Mouse (Mus musculus) spleen, adult 2 months (tissue): Measurements from ENCODE around the gene Sema4b. TPM values are rescaled to one million over a fixed set of nuclear protein-coding genes. Genes with fewer than 3 reads are reported as not detected.

Source experiments
- DNase-seq, 2 experiments: peaks; one replicate each; pipeline versions ENCODE4 v3.0.0 to v3.0.0-alpha.2; 2012 to 2021; ENCODE audit warnings: low spot score in 2 of 2, low read depth in 1 of 2
- H3K27ac ChIP-seq: fragments of 200-500 bp; 2 replicates; pipeline ENCODE4 v1.5.1; 2012; ENCODE audit warnings: low read length, inconsistent platforms; ENCODE audit not compliant: insufficient read depth
- H3K27me3 ChIP-seq: fragments of 200-500 bp; 2 replicates; pipeline ENCODE4 v1.6.1; 2012; ENCODE audit warnings: mild to moderate bottlenecking, moderate library complexity, low read length, inconsistent platforms; ENCODE audit not compliant: control insufficient read depth, insufficient read depth
- H3K36me3 ChIP-seq: fragments of 200-500 bp; 2 replicates; pipeline ENCODE4 v1.6.1; 2012; ENCODE audit warnings: mild to moderate bottlenecking, low read length, inconsistent platforms; ENCODE audit not compliant: control insufficient read depth, insufficient read depth
- H3K4me1 ChIP-seq: fragments of 200-500 bp; 2 replicates; pipeline ENCODE4 v1.6.1; 2011; ENCODE audit warnings: inconsistent platforms; ENCODE audit not compliant: control insufficient read depth, insufficient read depth, insufficient read length
- H3K4me3 ChIP-seq: fragments of 200-500 bp; 2 replicates; pipeline ENCODE4 v1.5.1; 2011; ENCODE audit warnings: mild to moderate bottlenecking, inconsistent platforms; ENCODE audit not compliant: insufficient read depth, insufficient read length; ENCODE audit errors: extremely low read depth
- CTCF ChIP-seq: fragments of 200-500 bp; IDR thresholded peaks from 2 replicates; pipeline ENCODE4 v1.5.1; 2011; ENCODE audit warnings: mild to moderate bottlenecking, inconsistent platforms; ENCODE audit not compliant: insufficient read depth, insufficient read length, insufficient replicate concordance; ENCODE audit errors: extremely low read depth
- POLR2A ChIP-seq: fragments of 200-500 bp; IDR thresholded peaks from 2 replicates; pipeline ENCODE4 v1.6.1; 2011; ENCODE audit warnings: low read depth, low read length, inconsistent platforms
- WGBS: fragments of 180-500 bp; shearing (Covaris S2); methylation state at CpG from one replicate; pipeline ENCODE4 v1.1.7; 2018; 5-methylcytosine and 5-hydroxymethylcytosine counted together
- polyA plus RNA-seq: library from polyadenylated mRNA; depleted of rRNA; stranded (reverse); fragments of >200 nt; gene quantifications from 2 replicates; pipeline ENCODE4 v1.2.3, GENCODE M21; 2012

Sema4b gene
- polyA plus RNA-seq, 1 experiment, result 69.5 TPM

DNA sequence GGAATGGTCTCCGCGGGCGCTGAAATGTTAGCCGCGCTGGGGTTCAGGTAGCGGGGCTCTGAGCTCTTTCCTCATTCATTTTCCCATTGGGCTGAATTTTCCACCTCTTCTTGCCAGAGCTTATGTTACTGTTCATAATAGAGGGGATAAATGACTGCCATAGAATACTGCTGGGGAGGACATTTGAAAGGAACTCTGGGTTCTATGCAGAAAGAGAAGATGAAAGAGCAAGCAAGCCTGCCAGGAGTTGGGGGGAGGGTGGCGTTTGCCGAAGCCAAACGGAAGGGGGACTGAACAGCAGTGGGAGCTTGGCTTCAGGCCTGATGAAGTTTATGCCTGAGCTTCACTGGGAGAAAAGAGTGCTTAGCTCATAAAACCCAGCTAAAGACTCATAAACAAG lies 37.3 kb upstream of the Sema4b start:
- Histone ChIP-seq H3K4me3 (no peak overlapping the region), H3K36me3 (no peaks in the 10 kb centered on the region), H3K27me3 (no peaks in the 10 kb centered on the region), H3K27ac (no peak overlapping the region), H3K4me1 (peaks cover 12% of the 10 kb centered on the region; the same call in 1 of the 2 replicates)
- TF ChIP-seq POLR2A, result no peak
- no peak for TF ChIP-seq CTCF
- no peak for DNase-seq
- 90% methylated on average over 9 of the region's 9 CpGs for WGBS

DNA sequence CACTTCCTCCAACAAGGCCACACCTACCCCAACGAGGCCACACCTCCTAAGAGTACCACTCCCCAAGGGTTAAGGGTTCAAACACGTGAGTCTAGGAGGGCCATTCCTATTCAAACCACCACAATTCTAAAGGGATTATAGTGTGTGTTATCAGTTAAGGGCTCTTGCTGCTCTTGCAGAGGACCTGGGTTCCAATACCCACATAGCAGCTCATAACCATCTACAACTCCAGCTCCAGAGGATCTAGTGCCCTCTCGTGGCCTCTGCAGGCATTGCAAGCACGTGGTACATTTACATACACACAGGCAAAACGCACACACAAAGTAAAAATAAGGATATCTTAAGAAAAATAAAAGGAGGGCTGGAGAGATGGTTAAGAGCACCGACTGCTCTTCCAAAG lies 34.5 kb upstream of the Sema4b start:
- Histone ChIP-seq H3K27ac (no peak overlapping the region), H3K27me3 (no peaks in the 10 kb centered on the region), H3K4me3 (no peak overlapping the region), H3K4me1 (peaks cover 11% of the 10 kb centered on the region), H3K36me3 (no peaks in the 10 kb centered on the region)
- DNase-seq, result no peak
- 86% methylated on average over 6 of the region's 6 CpGs for WGBS
- no peak for TF ChIP-seq POLR2A
- peak; percentile 19; the same call in 1 of the 2 replicates for TF ChIP-seq CTCF

GRCm38 (mm10) chr7:80152756-80153155 lies 33.9 kb upstream of the Sema4b start:
- no peak for DNase-seq
- Histone ChIP-seq H3K27me3 (no peaks in the 10 kb centered on the region), H3K4me1 (peaks cover 11% of the 10 kb centered on the region), H3K4me3 (no peak overlapping the region), H3K36me3 (no peaks in the 10 kb centered on the region), H3K27ac (no peak overlapping the region)
- TF ChIP-seq CTCF (no peak), POLR2A (no peak)
- WGBS, result 95% methylated on average over 8 of the region's 8 CpGs

DNA sequence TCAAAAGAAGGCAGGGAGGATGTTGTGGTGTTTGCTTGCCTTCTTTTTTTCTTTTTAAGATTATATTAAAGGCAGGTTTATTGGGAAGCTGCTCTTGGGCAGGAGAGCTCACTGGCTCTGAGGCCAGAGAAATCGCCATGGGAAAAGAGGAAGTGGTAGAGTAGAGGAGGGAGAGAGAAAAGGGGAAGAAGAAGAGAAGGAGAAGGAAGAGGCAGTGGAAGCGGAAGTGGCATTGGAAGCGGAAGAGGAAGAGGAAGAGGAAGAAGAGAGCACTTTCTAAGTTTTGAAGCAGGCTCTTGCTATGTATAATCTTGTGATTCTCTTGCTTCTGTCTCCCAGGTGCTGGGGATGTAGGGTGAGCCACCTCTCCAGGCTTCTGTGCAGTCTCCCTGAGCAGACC lies 32.0 kb upstream of the Sema4b start:
- Histone ChIP-seq H3K36me3 (no peaks in the 10 kb centered on the region), H3K4me3 (no peak overlapping the region), H3K27ac (peak overlapping the region; percentile 67; the same call in 1 of the 2 replicates), H3K4me1 (peaks cover 18% of the 10 kb centered on the region), H3K27me3 (no peaks in the 10 kb centered on the region)
- no peak for TF ChIP-seq POLR2A
- TF ChIP-seq CTCF, result no peak
- DNase-seq, result peak in 1 of 2 experiments; percentile 31
- 33% methylated on average over 3 of the region's 3 CpGs for WGBS

DNA sequence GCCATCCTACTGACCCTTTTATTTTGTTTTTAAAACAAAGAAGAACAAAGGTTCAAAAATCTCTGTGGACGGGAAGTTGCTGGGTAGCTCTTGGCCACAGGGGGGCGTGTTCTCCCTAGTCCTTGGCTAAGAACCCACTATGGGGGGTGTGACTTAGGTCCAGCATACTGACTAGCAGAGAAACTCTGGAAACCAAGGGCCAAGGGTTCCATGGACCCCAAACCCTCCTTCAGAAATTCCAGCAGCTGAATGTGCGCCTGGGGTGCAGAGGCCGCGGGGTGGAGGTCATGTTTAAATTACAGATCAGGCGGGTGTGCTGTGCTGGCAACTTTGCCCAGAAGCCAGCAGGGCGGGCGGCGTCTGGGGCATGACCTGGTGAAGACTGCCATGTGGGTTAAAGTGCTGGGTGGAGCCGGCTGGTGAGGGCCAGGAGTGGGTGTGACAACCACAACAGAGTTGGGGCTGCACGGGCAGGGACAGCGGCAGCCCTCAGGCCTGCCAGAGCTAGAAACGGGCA lies 29.9 kb upstream of the Sema4b start:
- DNase-seq, result peak in 1 of 2 experiments; percentile 47
- Histone ChIP-seq H3K4me1 (peaks cover 34% of the 10 kb centered on the region), H3K36me3 (no peaks in the 10 kb centered on the region), H3K27ac (no peak overlapping the region), H3K4me3 (no peak overlapping the region), H3K27me3 (no peaks in the 10 kb centered on the region)
- WGBS, result 52% methylated on average over 13 of the region's 13 CpGs
- TF ChIP-seq POLR2A (no peak), CTCF (peak; percentile 58; the same call in 1 of the 2 replicates)

GRCm38 (mm10) chr7:80158496-80159268 lies 28.0 kb upstream of the Sema4b start:
- Histone ChIP-seq H3K27ac (no peak overlapping the region), H3K4me3 (no peak overlapping the region), H3K27me3 (no peaks in the 10 kb centered on the region), H3K4me1 (peaks cover 34% of the 10 kb centered on the region), H3K36me3 (no peaks in the 10 kb centered on the region)
- 84% methylated on average over 8 of the region's 8 CpGs for WGBS
- no peak for TF ChIP-seq CTCF
- no peak for TF ChIP-seq POLR2A
- DNase-seq, result no peak

DNA sequence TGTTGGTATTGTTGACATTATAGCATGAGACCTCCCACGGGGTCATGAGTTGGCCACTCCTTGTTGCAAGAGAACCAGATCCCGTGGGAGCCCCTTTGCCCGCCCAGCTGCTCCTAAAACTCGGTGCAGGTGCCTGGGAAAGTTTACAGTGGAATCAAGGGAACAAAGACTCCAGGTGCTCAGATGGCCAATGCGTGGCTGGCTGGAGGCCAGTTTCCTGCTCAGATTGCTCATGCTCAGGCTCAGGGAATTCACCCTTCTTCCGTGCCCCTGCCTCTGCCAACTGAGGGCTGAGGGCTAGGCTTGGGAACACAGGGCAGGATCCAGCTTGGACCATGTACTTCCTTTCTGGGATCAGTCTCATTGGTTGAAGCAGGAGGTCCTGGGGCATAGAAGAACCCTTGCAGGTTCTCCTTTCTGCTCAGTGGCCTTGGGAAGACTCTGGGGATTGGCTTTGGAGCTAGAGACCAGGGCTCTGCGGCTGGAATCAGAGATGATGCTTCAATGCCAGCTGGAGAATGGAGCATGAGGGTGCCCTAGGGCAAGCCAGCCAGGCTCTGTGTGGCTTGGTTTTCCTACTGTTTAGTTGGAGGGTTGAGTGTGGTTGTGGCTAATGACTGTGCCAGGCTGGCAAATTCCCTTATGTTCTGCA lies 26.2 kb upstream of the Sema4b start:
- 69% methylated on average over 7 of the region's 7 CpGs for WGBS
- H3K36me3 ChIP-seq, result no peaks in the 10 kb centered on the region
- no peaks in the 10 kb centered on the region for H3K27me3 ChIP-seq
- H3K4me3 ChIP-seq, result no peak overlapping the region
- 0 out of 2 replicates have a peak overlapping the region, but pooled peaks have one; percentile 7 for H3K27ac ChIP-seq
- no peak for DNase-seq
- peaks cover 30% of the 10 kb centered on the region for H3K4me1 ChIP-seq
- TF ChIP-seq POLR2A (no peak), CTCF (no peak)
